Mouse (Mus musculus) kidney, adult 2 months (tissue): ENCODE results near the gene Herpud2.

Source experiments
- CTCF ChIP-seq: fragments of 200-500 bp; conservative IDR thresholded peaks from 2 replicates; pipeline ENCODE4 v1.5.1; 2011; ENCODE audit warnings: low read depth, mild to moderate bottlenecking, control low read depth, low read length, moderate library complexity, mixed read lengths; ENCODE audit not compliant: insufficient read depth, insufficient read length
- POLR2A ChIP-seq: fragments of 200-500 bp; IDR thresholded peaks from one replicate; pipeline ENCODE4 v1.6.1; 2011; ENCODE audit warnings: low read depth, low read length, control low read depth

DNA sequence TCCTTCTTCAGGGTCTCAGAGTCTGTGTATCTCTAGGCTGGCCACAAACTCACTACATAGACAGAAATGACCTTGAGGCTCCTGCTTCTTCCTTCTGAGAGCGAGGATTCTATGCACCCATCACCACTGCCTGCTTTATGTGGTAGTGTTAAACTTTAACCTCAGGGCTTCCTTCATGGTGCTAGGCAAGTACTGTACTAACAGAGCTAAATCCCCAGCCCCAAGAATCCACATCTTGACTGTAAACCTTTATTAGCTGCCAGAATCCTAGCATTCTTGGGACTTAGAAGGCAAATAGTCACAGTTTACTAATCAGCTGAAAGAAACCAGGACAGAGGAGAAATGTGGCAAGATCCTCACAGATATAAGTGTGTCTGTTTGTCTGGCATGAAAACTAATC, 60.8 kb downstream of the Herpud2 start:
- TF ChIP-seq CTCF (no peak), POLR2A (no peak)
